Mouse (Mus musculus): ENCODE measurements around the gene Snrnp25. TPM values are rescaled to one million over a fixed set of nuclear protein-coding genes. Genes with fewer than 3 reads are reported as not detected.

The Snrnp25 gene
- polyA plus RNA-seq, 1 experiment from 2014 or later = 47.1 TPM

DNA sequence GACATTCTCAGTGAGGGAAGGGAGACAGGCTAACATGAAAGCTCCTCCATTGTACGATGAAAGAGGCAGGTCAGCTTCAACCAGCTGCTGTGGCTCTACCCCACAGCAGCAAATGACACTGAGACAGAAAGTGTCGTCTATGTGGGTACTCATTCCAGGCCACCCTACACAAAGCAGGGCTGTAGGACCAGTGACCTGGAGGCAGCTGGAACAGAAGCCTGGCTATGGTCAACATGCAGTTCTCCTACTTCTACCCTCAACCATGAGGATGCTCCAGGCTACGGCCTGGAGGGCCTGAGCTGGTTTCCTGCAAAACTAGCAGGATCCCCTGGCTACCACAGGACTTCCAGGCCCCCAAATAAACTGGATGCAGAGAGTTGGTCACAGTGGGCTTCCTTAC is 51.4 kb downstream of the Snrnp25 start:
- no peak overlapping the region for H3K9ac ChIP-seq (replicated peaks; ENCODE audit: low read depth, low read length)
- ATAC-seq (ENCODE audit: low read depth) = no peak

More for the DNA sequence above, 51.4 kb downstream of the Snrnp25 start:
- WGBS = 97% methylated on average over 3 of the region's 3 CpGs
- H3K4me1 ChIP-seq (ENCODE audit: control insufficient read depth, insufficient read depth, low read length) = no peaks in the 10 kb centered on the region
- peaks cover 22% of the 10 kb centered on the region for H3K36me3 ChIP-seq (ENCODE audit: control insufficient read depth, insufficient read depth, low read length)
- no peaks in the 10 kb centered on the region for H3K9me3 ChIP-seq (ENCODE audit: control insufficient read depth, low read length)
- no peak overlapping the region for H3K4me2 ChIP-seq (ENCODE audit: low read depth, low read length)
- no peak overlapping the region for H3K4me3 ChIP-seq (ENCODE audit: low read depth, low read length)
- no peak overlapping the region for H3K27ac ChIP-seq (ENCODE audit: low read depth, low read length)
- H3K27me3 ChIP-seq (ENCODE audit: control insufficient read depth, insufficient read depth, low read length) = no peaks in the 10 kb centered on the region

Other genes starting within 250 kb of the Snrnp25 start
- gene 4930524B15Rik, start 239.8 kb upstream of the Snrnp25 start, polyA plus RNA-seq (2014; fragmentation: Nextera tagmentation; extraction: Ambion mirVana) = 0.16 and 0.52 TPM in 2 replicates
- gene Nsg2, start 205.0 kb upstream of the Snrnp25 start, polyA plus RNA-seq (2014; fragmentation: Nextera tagmentation; extraction: Ambion mirVana) = 143 and 156 TPM in 2 replicates
- gene Il9r, start 5.1 kb upstream of the Snrnp25 start, polyA plus RNA-seq (2014; fragmentation: Nextera tagmentation; extraction: Ambion mirVana) = 0.05 TPM in 1 of 2 replicates, not detected in the other
- gene Rhbdf1, start 16.9 kb downstream of the Snrnp25 start, polyA plus RNA-seq (2014; fragmentation: Nextera tagmentation; extraction: Ambion mirVana) = 12.5 and 21.5 TPM in 2 replicates
- 36.7 and 43.0 TPM in 2 replicates for gene Mpg, start 21.1 kb downstream of the Snrnp25 start, polyA plus RNA-seq (2014; fragmentation: Nextera tagmentation; extraction: Ambion mirVana)
- gene Nprl3, start 62.3 kb downstream of the Snrnp25 start, polyA plus RNA-seq (2014; fragmentation: Nextera tagmentation; extraction: Ambion mirVana) = 32.7 and 38.3 TPM in 2 replicates
- 43.2 and 157 TPM in 2 replicates for gene Hba-x, start 71.0 kb downstream of the Snrnp25 start, polyA plus RNA-seq (2014; fragmentation: Nextera tagmentation; extraction: Ambion mirVana)
- 2,197 and 2,350 TPM in 2 replicates for gene Hba-a1, start 78.1 kb downstream of the Snrnp25 start, polyA plus RNA-seq (2014; fragmentation: Nextera tagmentation; extraction: Ambion mirVana)
- 0.96 and 2.7 TPM in 2 replicates for gene Hbq1b, start 81.5 kb downstream of the Snrnp25 start, polyA plus RNA-seq (2014; fragmentation: Nextera tagmentation; extraction: Ambion mirVana)
- gene Hba-a2, start 91.1 kb downstream of the Snrnp25 start, polyA plus RNA-seq (2014; fragmentation: Nextera tagmentation; extraction: Ambion mirVana) = 5,205 and 6,030 TPM in 2 replicates
- 1.9 TPM in 1 of 2 replicates, not detected in the other for gene Hbq1a, start 94.7 kb downstream of the Snrnp25 start, polyA plus RNA-seq (2014; fragmentation: Nextera tagmentation; extraction: Ambion mirVana)
- gene Sh3pxd2b, start 142.4 kb downstream of the Snrnp25 start, polyA plus RNA-seq (2014; fragmentation: Nextera tagmentation; extraction: Ambion mirVana) = 21.3 and 23.1 TPM in 2 replicates
- 52.5 and 55.5 TPM in 2 replicates for gene Ubtd2, start 250.0 kb downstream of the Snrnp25 start, polyA plus RNA-seq (2014; fragmentation: Nextera tagmentation; extraction: Ambion mirVana)